Mouse (Mus musculus): ENCODE data around the gene Ttc34.

The Ttc34 gene

GRCm38 (mm10) chr4:154837170-154837569 lies at the start of gene Ttc34:
Gene Ttc34, plus strand, starts transcription at chr4:154837459.
- peak; percentile 50 for DNase-seq

- no peak for DNase-seq
Observed at GRCm38 (mm10) chr4:154787960-154788702, 49.1 kb upstream of the Ttc34 start.

DNA sequence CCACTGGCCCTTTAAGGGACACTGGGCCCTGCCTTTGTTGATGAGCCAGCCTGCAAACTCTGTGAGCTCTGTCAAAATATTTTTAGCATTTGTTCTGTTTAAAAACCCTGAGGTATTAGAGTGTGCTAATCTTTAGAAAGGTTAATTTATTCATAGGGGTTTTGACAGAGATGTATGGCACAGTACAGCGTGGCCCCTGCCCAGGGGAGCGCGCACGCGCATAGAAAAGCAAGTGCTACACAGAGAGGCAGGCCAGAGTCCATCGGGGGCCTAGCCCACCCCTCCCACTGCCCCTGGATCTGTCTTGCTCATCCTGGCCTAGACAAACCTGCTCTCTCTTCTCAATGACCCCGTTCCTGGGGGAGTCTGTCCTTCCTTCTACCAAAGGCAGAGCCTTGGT lies 45.4 kb upstream of the Ttc34 start:
- DNase-seq: no peak

DNA sequence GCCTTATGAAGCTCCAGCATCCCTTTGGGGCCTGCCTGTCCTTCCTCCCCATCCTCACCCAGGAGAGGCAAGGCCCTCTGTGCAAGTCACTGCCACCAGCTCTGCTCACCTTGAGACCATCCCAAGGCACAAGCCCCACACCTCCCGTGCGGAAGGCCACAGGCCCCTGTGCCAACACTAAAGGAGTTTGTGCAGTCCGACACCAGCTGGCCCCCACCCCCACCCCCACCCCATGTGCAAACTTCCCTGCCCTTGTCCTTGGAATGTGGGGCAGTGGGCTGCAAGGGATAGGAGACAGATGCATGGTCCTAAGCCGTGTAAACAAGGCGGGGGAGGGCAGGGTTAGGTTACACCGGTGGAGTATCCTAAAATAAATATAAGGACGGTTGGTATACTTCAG lies 43.8 kb upstream of the Ttc34 start:
- DNase-seq: no peak

GRCm38 (mm10) chr4:154797834-154798233 lies 39.4 kb upstream of the Ttc34 start:
- peak; percentile 44 for DNase-seq

DNA sequence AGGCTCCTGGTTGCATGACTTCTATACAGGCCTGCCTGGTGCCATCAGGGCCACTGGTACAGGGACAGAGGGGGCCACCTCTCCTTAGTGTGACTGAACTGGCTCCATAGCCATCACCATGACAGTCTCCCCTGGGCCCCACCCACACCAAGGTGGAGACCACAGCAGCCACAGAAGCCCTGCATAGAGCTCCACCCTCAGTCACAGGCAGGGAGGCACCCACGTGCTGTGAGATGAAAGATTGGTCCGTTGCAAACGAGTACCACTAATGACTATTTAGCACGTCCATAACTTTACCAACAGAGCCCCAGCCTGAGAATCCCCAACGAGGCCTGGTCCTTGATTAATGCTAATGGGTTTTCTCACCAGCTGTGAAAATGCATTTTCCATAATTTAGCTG lies 36.7 kb upstream of the Ttc34 start:
- DNase-seq: no peak

DNA sequence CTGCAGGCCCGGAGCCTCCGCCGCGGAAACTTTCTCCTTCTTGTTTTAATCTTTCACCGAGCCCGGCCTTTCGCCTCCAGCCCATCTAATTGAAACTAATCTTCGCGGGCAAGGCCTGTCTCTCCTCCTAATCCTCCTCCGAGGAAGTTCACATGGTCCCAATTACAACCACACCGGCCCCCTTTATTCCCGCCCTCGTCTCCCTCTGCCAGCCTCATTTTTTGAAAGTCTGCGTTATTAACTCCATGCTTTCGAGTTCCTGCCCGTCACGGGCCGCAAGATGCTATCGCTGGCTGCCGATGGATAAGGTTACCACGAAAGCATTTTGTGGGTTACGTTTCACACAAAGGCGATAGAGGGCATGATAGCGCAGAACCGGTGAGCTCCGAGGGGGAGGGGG lies 35.0 kb upstream of the Ttc34 start:
- no peak for DNase-seq

DNA sequence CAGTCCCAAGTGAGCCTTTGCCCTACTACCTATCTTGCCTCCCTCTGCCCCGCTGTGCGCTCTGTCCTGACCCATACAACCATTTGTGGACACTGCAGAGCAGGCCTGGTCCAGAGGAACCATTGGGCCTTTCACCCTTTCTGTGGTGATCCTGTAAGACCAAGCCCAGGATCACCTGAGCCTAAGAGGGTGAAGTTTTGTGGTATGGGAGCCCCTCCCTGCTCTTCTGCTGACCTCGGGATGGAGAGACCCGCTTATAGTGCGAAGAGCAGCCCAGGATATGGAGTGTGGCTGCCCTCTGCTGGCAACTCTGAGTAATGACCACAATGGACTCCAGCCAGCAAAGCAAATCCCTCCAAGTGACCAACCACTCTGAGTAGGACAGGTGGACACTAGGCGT lies 11.6 kb upstream of the Ttc34 start:
- peak; percentile 78 for DNase-seq

GRCm38 (mm10) chr4:154826224-154826623 lies 11.0 kb upstream of the Ttc34 start:
- DNase-seq: no peak

DNA sequence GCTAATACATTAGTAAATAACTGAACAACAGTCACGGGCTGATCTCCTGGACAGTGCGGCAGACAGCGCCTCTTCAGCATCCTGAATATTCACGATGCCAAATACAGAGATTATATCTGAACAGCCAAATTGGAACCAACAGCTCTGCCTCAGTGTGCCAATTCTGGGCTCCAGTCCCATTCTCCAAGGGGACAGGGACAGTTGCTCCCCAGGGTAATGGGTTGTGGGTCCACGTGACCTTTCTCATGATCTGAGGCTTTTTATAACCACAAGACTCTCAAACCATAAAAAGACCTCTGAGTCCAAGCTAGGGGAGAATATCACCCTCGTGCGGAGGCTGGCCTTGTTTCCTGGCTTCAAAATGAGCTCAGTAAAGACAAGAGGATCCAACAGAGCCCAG lies 10.1 kb upstream of the Ttc34 start:
- DNase-seq: peak; percentile 63

GRCm38 (mm10) chr4:154827861-154828610 lies 9.2 kb upstream of the Ttc34 start:
- no peak for DNase-seq

- DNase-seq: no peak
Observed at GRCm38 (mm10) chr4:154831915-154832573, 5.2 kb upstream of the Ttc34 start.

DNA sequence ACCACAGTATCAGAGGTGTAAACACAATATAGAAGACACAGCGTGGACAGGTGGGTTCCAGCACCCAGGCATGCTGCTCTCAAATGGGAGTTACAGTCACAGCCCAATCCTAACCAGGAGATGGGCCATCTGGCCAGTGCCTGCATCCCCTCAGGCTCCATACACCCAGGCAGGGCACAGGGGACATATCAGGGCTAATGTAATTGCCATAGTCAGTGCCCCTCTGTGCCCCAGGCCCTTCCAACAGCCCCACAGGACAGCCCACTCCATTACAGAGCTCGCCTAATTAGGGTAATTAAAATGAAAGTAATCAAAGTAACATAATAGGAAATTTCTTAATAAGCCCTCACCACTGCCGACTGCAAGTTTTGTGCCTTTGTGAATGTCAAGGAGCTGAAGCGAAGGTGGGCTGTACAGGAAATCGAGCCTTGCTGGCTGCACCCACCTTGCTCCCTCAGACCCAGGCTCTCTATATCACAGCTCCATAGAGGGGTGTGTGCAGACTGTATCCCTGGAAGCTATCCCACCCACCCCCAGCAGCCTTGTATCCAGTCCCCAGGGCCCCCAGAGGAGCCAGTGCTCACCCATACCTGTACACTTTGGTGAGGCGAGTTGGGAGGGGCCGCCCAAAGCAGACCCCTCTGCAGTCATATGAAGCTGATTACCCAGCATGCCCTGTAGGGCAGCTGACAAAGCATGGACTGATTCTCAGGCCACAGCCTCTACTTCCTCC lies 910 bp upstream of the Ttc34 start:
- no peak for DNase-seq

DNA sequence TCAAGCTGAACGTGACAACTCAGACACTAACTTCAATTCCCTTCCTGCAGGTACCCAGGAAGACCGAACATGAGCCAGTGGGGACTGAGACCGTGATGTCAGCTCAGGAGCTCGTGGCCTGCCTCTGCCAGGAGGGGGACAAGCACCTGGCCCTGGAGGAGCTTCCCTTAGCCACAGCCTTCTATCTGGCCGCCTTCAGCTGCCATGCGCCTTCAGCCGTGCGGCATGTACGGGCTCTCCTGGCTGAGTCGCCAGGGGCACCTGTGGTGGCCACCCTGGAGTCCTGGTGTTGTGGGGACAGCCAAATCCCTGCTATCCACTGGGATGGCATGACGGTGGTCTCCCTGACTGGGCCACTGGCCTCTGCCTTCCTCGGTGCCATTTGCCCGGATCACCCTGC lies 1.5 kb downstream of the Ttc34 start:
- DNase-seq: no peak

DNA sequence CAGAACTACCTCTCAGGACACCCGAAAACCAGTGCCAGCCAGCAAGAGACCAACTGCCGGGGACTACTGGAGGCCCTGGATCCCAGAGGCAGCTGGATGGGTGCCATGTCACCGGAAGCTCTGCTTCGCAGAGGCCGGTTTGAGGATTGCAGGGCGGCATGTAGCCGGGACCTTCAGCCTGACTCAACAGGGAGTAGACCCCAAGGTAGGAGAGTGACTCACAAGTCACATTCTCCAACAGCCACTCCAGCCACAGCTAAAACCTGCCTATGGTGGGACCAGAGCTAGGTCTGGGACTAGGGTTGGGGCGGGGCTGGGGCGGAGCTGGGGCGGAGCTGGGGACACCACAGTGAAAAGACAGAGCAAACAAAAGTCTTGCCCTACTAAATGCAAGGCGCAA lies 2.1 kb downstream of the Ttc34 start:
- DNase-seq: no peak

DNA sequence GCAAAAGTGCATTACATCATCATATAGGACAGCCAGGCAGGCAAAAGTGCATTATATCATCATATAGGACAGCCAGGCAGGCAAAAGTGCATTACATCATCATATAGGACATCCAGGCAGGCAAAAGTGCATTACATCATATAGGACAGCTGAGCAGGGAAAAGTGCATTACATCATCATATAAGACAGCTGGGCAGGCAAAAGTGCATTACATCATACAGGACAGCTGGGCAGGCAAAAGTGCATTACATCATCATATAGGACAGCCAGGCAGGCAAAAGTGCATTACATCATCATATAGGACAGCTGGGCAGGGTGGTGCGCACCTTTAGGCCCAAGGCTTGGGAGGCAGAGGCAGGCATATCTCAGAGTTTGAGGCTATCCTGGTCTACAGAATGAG lies 15.4 kb downstream of the Ttc34 start:
- DNase-seq: peak; percentile 20

DNA sequence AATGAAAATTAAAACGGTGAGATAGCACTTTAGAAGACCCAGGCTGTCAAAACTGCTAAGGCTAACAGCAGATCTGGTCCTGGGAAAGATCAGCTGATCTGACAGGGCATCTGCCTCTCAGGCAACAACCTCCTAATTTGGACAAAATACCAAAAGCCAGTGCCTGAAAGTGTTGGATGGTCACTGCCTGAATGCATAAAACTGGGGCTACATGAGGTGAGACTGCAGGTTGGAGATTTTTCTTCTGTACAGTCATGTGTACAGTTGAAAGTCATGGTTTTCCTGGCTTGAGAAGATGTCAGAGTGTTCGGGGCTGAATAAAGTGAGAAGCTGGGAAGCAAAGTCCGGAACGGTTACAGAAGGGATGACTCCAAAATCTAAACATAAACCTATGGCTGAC lies 16.6 kb downstream of the Ttc34 start:
- no peak for DNase-seq

DNA sequence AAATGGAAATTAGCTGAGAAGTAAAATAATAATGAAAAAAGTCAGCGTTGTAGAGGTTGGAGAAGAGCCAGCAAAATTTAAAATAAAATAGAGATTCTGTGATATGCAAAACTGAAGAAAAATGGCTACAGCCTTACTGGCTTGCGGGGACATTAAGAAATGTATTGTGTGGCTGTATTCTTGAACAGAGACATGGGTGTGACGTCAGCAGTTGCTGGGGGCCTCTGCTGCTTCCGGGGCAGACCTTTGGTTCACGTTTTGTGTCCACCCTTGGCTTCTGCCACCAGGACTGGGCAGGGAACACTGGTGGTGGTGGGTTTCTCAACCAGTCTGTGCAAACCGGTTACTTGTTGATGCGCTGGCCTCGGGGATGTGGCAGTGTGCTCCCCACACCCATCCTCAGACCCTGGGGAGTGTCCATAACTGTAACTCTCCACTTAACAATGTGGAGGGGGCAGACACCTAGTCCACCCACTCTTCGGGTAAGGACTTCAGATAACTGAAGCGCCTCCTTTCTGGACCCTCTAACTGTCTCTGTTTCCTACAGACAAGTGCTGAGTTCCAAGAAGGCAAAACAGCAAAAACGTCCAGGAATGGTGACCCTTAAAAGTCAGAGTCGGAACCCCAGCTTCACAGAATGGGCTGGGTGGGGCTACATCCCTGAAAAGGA lies 17.6 kb downstream of the Ttc34 start:
- DNase-seq: peak; percentile 54

GRCm38 (mm10) chr4:154855721-154856479 lies 18.6 kb downstream of the Ttc34 start:
- peak; percentile 95 for DNase-seq

DNA sequence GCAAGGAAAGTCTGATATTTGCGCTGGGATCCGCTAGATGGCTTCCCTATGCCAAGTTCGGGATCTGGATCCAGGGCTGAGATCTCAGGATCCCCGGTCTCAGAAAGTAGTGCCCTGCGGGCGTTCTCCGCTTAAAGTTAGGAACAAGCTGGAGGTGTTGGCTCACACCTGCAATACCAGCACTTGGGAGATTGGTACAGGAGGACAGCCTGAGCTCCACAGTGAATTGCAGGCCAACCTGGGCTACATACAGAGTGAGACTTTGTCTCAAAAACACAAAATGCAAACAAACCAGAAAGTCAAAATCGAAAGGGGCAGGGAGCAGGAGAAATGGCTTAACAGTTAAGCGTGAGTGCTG lies 19.2 kb downstream of the Ttc34 start:
- DNase-seq: no peak

DNA sequence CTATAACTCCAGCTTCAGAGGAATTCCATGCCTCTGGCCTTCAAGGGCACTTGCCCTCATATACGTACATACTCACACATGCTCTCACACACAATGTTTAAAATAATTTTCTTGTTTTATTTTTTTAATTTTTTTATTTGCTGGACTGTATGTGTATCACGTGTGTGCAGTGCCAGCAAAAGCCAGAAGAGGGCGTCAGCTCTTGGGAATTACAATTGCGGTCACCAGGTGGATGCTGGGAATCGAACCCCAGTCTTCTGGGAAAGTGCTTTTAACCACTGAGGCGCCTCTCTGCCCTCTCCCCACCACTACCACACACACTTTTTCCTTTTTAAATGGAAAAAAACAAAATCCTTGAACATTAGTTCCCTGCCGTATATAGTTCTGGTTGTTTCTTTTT lies 19.6 kb downstream of the Ttc34 start:
- DNase-seq: peak; percentile 76

Data from cerebellum, adult 9-10 months (tissue).